Mouse (Mus musculus) monocyte, adult 2 months (primary cell): ENCODE measurements around the gene Rubcn.
A peak's percentile ranks its signal among the peaks of the same experiment; 100 is the strongest.
"Not testable (repeated sequence)": the region's sequence is repeated elsewhere in the genome, so short reads cannot be mapped to it uniquely, and the experiment has no call there.

Experiments used
- DNase-seq, 2 experiments: peaks; one replicate each; pipeline ENCODE4 v3.0.0; 2022; ENCODE audit warnings: low spot score in 2 of 2, low read depth in 1 of 2

Rubcn gene

GRCm38 (mm10) chr16:32877343-32878156, at the start of gene Rubcn, which contains the start of gene Fyttd1:
Rubcn (minus strand) TSS chr16:32877766.
Fyttd1 (plus strand) TSS chr16:32877500.
- DNase-seq: peak; percentile 83 to 92

GRCm38 (mm10) chr16:32927044-32927443, 49.5 kb upstream of the Rubcn start:
- DNase-seq: no peak

- DNase-seq: not testable (repeated sequence)
Measured at GRCm38 (mm10) chr16:32926629-32927028, 49.1 kb upstream of the Rubcn start.

GRCm38 (mm10) chr16:32915292-32916068, 37.9 kb upstream of the Rubcn start:
- DNase-seq: no peak

- DNase-seq: peak; percentile 74 to 87
Measured at GRCm38 (mm10) chr16:32913937-32914881, 36.6 kb upstream of the Rubcn start, which contains the start of gene Lrch3. Lrch3 (plus strand) TSS chr16:32914100.

GRCm38 (mm10) chr16:32913212-32913611, 35.6 kb upstream of the Rubcn start:
- no peak for DNase-seq

- no peak for DNase-seq
Measured at GRCm38 (mm10) chr16:32906727-32907126, 29.2 kb upstream of the Rubcn start.

GRCm38 (mm10) chr16:32906186-32906585, 28.6 kb upstream of the Rubcn start:
- no peak for DNase-seq

GRCm38 (mm10) chr16:32902051-32902428, 24.5 kb upstream of the Rubcn start:
- DNase-seq: no peak

- DNase-seq: no peak
Measured at GRCm38 (mm10) chr16:32901360-32902050, 23.9 kb upstream of the Rubcn start.

- DNase-seq: no peak
Measured at GRCm38 (mm10) chr16:32896126-32896525, 18.6 kb upstream of the Rubcn start.

GRCm38 (mm10) chr16:32889881-32890280, 12.3 kb upstream of the Rubcn start:
- DNase-seq: no peak

GRCm38 (mm10) chr16:32887996-32888395, 10.4 kb upstream of the Rubcn start:
- DNase-seq: no peak

GRCm38 (mm10) chr16:32881538-32881937, 4.0 kb upstream of the Rubcn start:
- no peak for DNase-seq

- no peak for DNase-seq
Measured at GRCm38 (mm10) chr16:32878972-32879926, 1.7 kb upstream of the Rubcn start.

GRCm38 (mm10) chr16:32878157-32878598, 612 bp upstream of the Rubcn start:
- no peak for DNase-seq

GRCm38 (mm10) chr16:32876831-32877230, 735 bp downstream of the Rubcn start:
- DNase-seq: no peak

- no peak for DNase-seq
Measured at GRCm38 (mm10) chr16:32875847-32876246, 1.7 kb downstream of the Rubcn start.

GRCm38 (mm10) chr16:32875281-32875680, 2.3 kb downstream of the Rubcn start:
- not testable (repeated sequence) for DNase-seq
